Mouse (Mus musculus) CD4-positive helper T cell, adult 2 months (primary cell): ENCODE measurements around the gene Gpr34.

Source experiments
- DNase-seq: peaks from one replicate; pipeline ENCODE4 v3.0.0-alpha.2; 2012; ENCODE audit warnings: low read depth, missing footprints, low spot score

Gene Gpr34

GRCm38 (mm10) chrX:13631599-13632283 lies at the start of gene Gpr34:
TSS of gene Gpr34 (plus strand) at chrX:13632089.
- DNase-seq, result no peak

GRCm38 (mm10) chrX:13599373-13599772 lies 32.5 kb upstream of the Gpr34 start:
- DNase-seq, result no peak

GRCm38 (mm10) chrX:13599966-13600365 lies 31.9 kb upstream of the Gpr34 start:
- no peak for DNase-seq

GRCm38 (mm10) chrX:13606741-13607140 lies 25.1 kb upstream of the Gpr34 start:
- no peak for DNase-seq

- peak; percentile 7 for DNase-seq
Measured at GRCm38 (mm10) chrX:13607752-13608151, 24.1 kb upstream of the Gpr34 start.

GRCm38 (mm10) chrX:13611114-13611513 lies 20.8 kb upstream of the Gpr34 start:
- no peak for DNase-seq

- no peak for DNase-seq
Measured at GRCm38 (mm10) chrX:13612115-13612514, 19.8 kb upstream of the Gpr34 start.

- no peak for DNase-seq
Measured at GRCm38 (mm10) chrX:13616726-13617125, 15.2 kb upstream of the Gpr34 start.

GRCm38 (mm10) chrX:13617294-13617693 lies 14.6 kb upstream of the Gpr34 start:
- DNase-seq, result no peak

- peak; percentile 15 for DNase-seq
Measured at GRCm38 (mm10) chrX:13618476-13618875, 13.4 kb upstream of the Gpr34 start.

GRCm38 (mm10) chrX:13621473-13621872 lies 10.4 kb upstream of the Gpr34 start:
- no peak for DNase-seq

- DNase-seq, result peak; percentile 27
Measured at GRCm38 (mm10) chrX:13622654-13623053, 9.2 kb upstream of the Gpr34 start.

- no peak for DNase-seq
Measured at GRCm38 (mm10) chrX:13636398-13636797, 4.5 kb downstream of the Gpr34 start.

- no peak for DNase-seq
Measured at GRCm38 (mm10) chrX:13638894-13639293, 7.0 kb downstream of the Gpr34 start.

- no peak for DNase-seq
Measured at GRCm38 (mm10) chrX:13651889-13652288, 20.0 kb downstream of the Gpr34 start.

- DNase-seq, result peak; percentile 54
Measured at GRCm38 (mm10) chrX:13652291-13652690, 20.4 kb downstream of the Gpr34 start.

GRCm38 (mm10) chrX:13655005-13655421 lies 23.1 kb downstream of the Gpr34 start:
- peak; percentile 14 for DNase-seq

GRCm38 (mm10) chrX:13655906-13656305 lies 24.0 kb downstream of the Gpr34 start:
- DNase-seq, result peak; percentile 12

GRCm38 (mm10) chrX:13656721-13657120 lies 24.8 kb downstream of the Gpr34 start:
- peak; percentile 57 for DNase-seq

- no peak for DNase-seq
Measured at GRCm38 (mm10) chrX:13658616-13659140, 26.8 kb downstream of the Gpr34 start.

- no peak for DNase-seq
Measured at GRCm38 (mm10) chrX:13659201-13659890, 27.5 kb downstream of the Gpr34 start.

- DNase-seq, result no peak
Measured at GRCm38 (mm10) chrX:13661063-13661462, 29.2 kb downstream of the Gpr34 start, which contains the start of gene Gpr82. TSS of gene Gpr82 (plus strand) at chrX:13661363.

GRCm38 (mm10) chrX:13668867-13669266 lies 37.0 kb downstream of the Gpr34 start:
- no peak for DNase-seq
